Comparison of ENCODE assay signal across 10 mouse cellular contexts in genomic region chr11:80376651-80377050, GRCm38 (mm10). TPM values are rescaled to one million over a fixed set of nuclear protein-coding genes. Genes with fewer than 3 reads are reported as not detected.
DNase-seq lines count a peak whose midpoint lies in the region; ATAC-seq and TF ChIP-seq lines count a peak whose summit lies in the region.
"Had no signal": no experiment of that assay in that cellular context is flagged by ENCODE, and none has a peak within 500 bp of the region (broad histone marks: within the 10 kb centered on the region; RNA-seq: fewer than 3 reads in every experiment).

No protein-coding gene starts in this region.

- no peak for TF ChIP-seq EP300 in CH12.LX (IDR thresholded peaks at IDR 0.05; ENCODE audit: low read length)

- peaks cover 31% of the 10 kb centered on the region for H3K36me3 ChIP-seq in heart, embryonic 13.5 days
- H3K36me3 ChIP-seq in CH12.LX (replicated peaks in 1 of 2; ENCODE audit: control insufficient read depth in 1 of 2, insufficient read depth in 1 of 2, low read length in 1 of 2), result peaks cover 30 to 45% of the 10 kb centered on the region in 2 experiments
- peaks cover 30% of the 10 kb centered on the region for H3K36me3 ChIP-seq in hindbrain, embryonic 13.5 days
- H3K36me3 ChIP-seq in midbrain, embryonic 14.5 days (ENCODE audit: control insufficient read depth, insufficient read depth, low read length), result peaks cover 15% of the 10 kb centered on the region
- peaks cover 16% of the 10 kb centered on the region for H3K36me3 ChIP-seq in kidney, embryonic 14.5 days (ENCODE audit: control insufficient read depth, insufficient read depth, low read length)

- dilution Hi-C loops in CH12.LX (cut with MboI; ENCODE audit: extremely low pct_ligation_motif_present, extremely low pct_unique_long_range_greater_than_20kb, low sequenced_read_pairs), result no loop called here

- TF ChIP-seq CTCF in CH12.LX (conservative IDR thresholded peaks at IDR 0.05 in 1 of 2, IDR thresholded peaks at IDR 0.05 in 1 of 2; ENCODE audit: low read depth in 2 of 2, low read length in 2 of 2), result peak in 1 of 2 experiments; percentile 37; a peak in 2 of 4 replicates

- no peaks in the 10 kb centered on the region for H3K27me3 ChIP-seq in heart, embryonic 13.5 days (replicated peaks)
- H3K27me3 ChIP-seq in CH12.LX (replicated peaks), result no peaks in the 10 kb centered on the region
- no peaks in the 10 kb centered on the region for H3K27me3 ChIP-seq in hindbrain, embryonic 13.5 days
- no peaks in the 10 kb centered on the region for H3K27me3 ChIP-seq in midbrain, embryonic 14.5 days (ENCODE audit: control insufficient read depth, insufficient read depth, low read length)
- no peaks in the 10 kb centered on the region for H3K27me3 ChIP-seq in kidney, embryonic 14.5 days (ENCODE audit: control insufficient read depth, insufficient read depth, low read length)

- WGBS in heart, embryonic 13.5 days, result 60% methylated on average over 4 of the region's 4 CpGs
- 70% methylated on average over 4 of the region's 4 CpGs for WGBS in hindbrain, embryonic 13.5 days
- 70% methylated on average over 4 of the region's 4 CpGs for WGBS in midbrain, embryonic 14.5 days
- 71% methylated on average over 4 of the region's 4 CpGs for WGBS in kidney, embryonic 14.5 days

- TF ChIP-seq RAD21 in CH12.LX (IDR thresholded peaks at IDR 0.05; ENCODE audit: low read depth, low read length), result peak; percentile 2

- no peak for TF ChIP-seq POLR2A in CH12.LX (IDR thresholded peaks at IDR 0.05; ENCODE audit: low read depth, low read length)

- no peaks in the 10 kb centered on the region; the same call in 1 of the 2 replicates for H3K79me2 ChIP-seq in CH12.LX (replicated peaks; ENCODE audit: control insufficient read depth, extremely low read depth, insufficient read depth, poor library complexity, severe bottlenecking)

- no peaks in the 10 kb centered on the region for H3K9me3 ChIP-seq in heart, embryonic 13.5 days
- no peaks in the 10 kb centered on the region for H3K9me3 ChIP-seq in CH12.LX (replicated peaks; ENCODE audit: low read length)
- no peaks in the 10 kb centered on the region for H3K9me3 ChIP-seq in hindbrain, embryonic 13.5 days
- no peaks in the 10 kb centered on the region for H3K9me3 ChIP-seq in midbrain, embryonic 14.5 days (ENCODE audit: control insufficient read depth, low read length)
- H3K9me3 ChIP-seq in kidney, embryonic 14.5 days (ENCODE audit: control insufficient read depth, low read length), result no peaks in the 10 kb centered on the region

- H3K4me1 ChIP-seq in heart, embryonic 13.5 days, result peaks cover 12% of the 10 kb centered on the region
- peaks cover 0 to 13% of the 10 kb centered on the region in 2 experiments; a peak in 3 of 4 replicates for H3K4me1 ChIP-seq in CH12.LX (ENCODE audit: control insufficient read depth in 1 of 2, insufficient read depth in 2 of 2)
- peaks cover 10% of the 10 kb centered on the region for H3K4me1 ChIP-seq in hindbrain, embryonic 13.5 days (replicated peaks)
- H3K4me1 ChIP-seq in midbrain, embryonic 14.5 days (ENCODE audit: control insufficient read depth, insufficient read depth, low read length), result peaks cover 5% of the 10 kb centered on the region; the same call in 1 of the 2 replicates
- peaks cover 6% of the 10 kb centered on the region; the same call in 1 of the 2 replicates for H3K4me1 ChIP-seq in kidney, embryonic 14.5 days (ENCODE audit: control insufficient read depth, insufficient read depth, low read length)

- no peak for DNase-seq in heart, adult 9 months (ENCODE audit: low spot score in 2 of 2)
- DNase-seq in CH12.LX (ENCODE audit: extremely low read depth), result no peak
- DNase-seq in midbrain, embryonic 14.5 days, result peak; percentile 37
- no peak for DNase-seq in adipocyte (ENCODE audit: low spot score)
- no peak for DNase-seq in frontal cortex, postnatal 25 days (ENCODE audit: low spot score in 2 of 2)
- DNase-seq: layer of hippocampus, postnatal 36 days; right cerebral cortex, postnatal 25 days had no signal

- H3K9ac ChIP-seq in heart, embryonic 13.5 days, result no peak overlapping the region
- H3K9ac ChIP-seq in CH12.LX (ENCODE audit: insufficient read depth, low read depth), result peak overlapping the region; percentile 89; the same call in 1 of the 2 replicates
- H3K9ac ChIP-seq in hindbrain, embryonic 13.5 days, result peak overlapping the region; percentile 98; the same call in 1 of the 2 replicates
- H3K9ac ChIP-seq in midbrain, embryonic 14.5 days (replicated peaks; ENCODE audit: low read length), result no peak overlapping the region
- H3K9ac ChIP-seq in kidney, embryonic 14.5 days (ENCODE audit: low read depth, low read length), result no peak overlapping the region

- H3K4me3 ChIP-seq in heart, embryonic 13.5 days, result peak overlapping the region; percentile 92; the same call in 1 of the 2 replicates
- no peak overlapping the region for H3K4me3 ChIP-seq in CH12.LX (replicated peaks in 1 of 3; ENCODE audit: low read depth in 2 of 3, low read length in 2 of 3, poor library complexity in 1 of 3)
- H3K4me3 ChIP-seq in hindbrain, embryonic 13.5 days, result peak overlapping the region; percentile 88; the same call in 1 of the 2 replicates
- H3K4me3 ChIP-seq in midbrain, embryonic 14.5 days (replicated peaks; ENCODE audit: low read depth, low read length), result no peak overlapping the region
- no peak overlapping the region for H3K4me3 ChIP-seq in kidney, embryonic 14.5 days (ENCODE audit: low read length)

- peak overlapping the region; percentile 94; the same call in 1 of the 2 replicates for H3K4me2 ChIP-seq in heart, embryonic 13.5 days
- peak overlapping the region; percentile 90 for H3K4me2 ChIP-seq in CH12.LX (ENCODE audit: insufficient read depth, low read depth, poor library complexity, severe bottlenecking)
- peak overlapping the region; percentile 83 for H3K4me2 ChIP-seq in hindbrain, embryonic 13.5 days
- H3K4me2 ChIP-seq in midbrain, embryonic 14.5 days (ENCODE audit: low read length), result peak overlapping the region; percentile 80; the same call in 1 of the 2 replicates
- no peak overlapping the region for H3K4me2 ChIP-seq in kidney, embryonic 14.5 days (replicated peaks; ENCODE audit: low read depth, low read length)

- no peak for ATAC-seq in heart, embryonic 13.5 days (ENCODE audit: extremely low read depth, insufficient number of reproducible peaks, low FRiP score, low TSS enrichment)
- ATAC-seq in hindbrain, embryonic 13.5 days (ENCODE audit: low FRiP score), result no peak
- ATAC-seq in midbrain, embryonic 14.5 days (ENCODE audit: low FRiP score, low TSS enrichment), result no peak
- ATAC-seq in kidney, embryonic 14.5 days (ENCODE audit: low FRiP score, low TSS enrichment), result no peak

- in situ Hi-C loops in CH12.LX (cut with MboI; ENCODE audit: low pct_ligation_motif_present, low pct_unique_long_range_greater_than_20kb, low sequenced_read_pairs), result no loop called here

- H3K27ac ChIP-seq in heart, embryonic 13.5 days (replicated peaks), result no peak overlapping the region
- no peak overlapping the region for H3K27ac ChIP-seq in CH12.LX (ENCODE audit: insufficient read depth, low read depth)
- no peak overlapping the region for H3K27ac ChIP-seq in hindbrain, embryonic 13.5 days
- no peak overlapping the region for H3K27ac ChIP-seq in midbrain, embryonic 14.5 days (replicated peaks; ENCODE audit: low read depth, low read length)
- no peak overlapping the region for H3K27ac ChIP-seq in kidney, embryonic 14.5 days (ENCODE audit: low read depth, low read length)

TF ChIP-seq in CH12.LX, 34 proteins besides CTCF, POLR2A, EP300 and RAD21:
- peak; percentile 24 for TF ChIP-seq SMC3 (IDR thresholded peaks at IDR 0.05; ENCODE audit: low read depth, low read length)
- no peak for TF ChIP-seq ZC3H11A (IDR thresholded peaks at IDR 0.05; ENCODE audit: low read depth, low read length)
- no peak for TF ChIP-seq BHLHE40 (IDR thresholded peaks at IDR 0.05; ENCODE audit: low read depth, low read length)
- TF ChIP-seq ZMIZ1 (IDR thresholded peaks at IDR 0.05; ENCODE audit: low read depth, low read length), result no peak
- TF ChIP-seq MAX (IDR thresholded peaks at IDR 0.05; ENCODE audit: low read length), result no peak
- TF ChIP-seq USF2 (conservative IDR thresholded peaks at IDR 0.05; ENCODE audit: low read depth, low read length), result no peak

RNA-seq across cellular contexts. Expression of gene 5730455P16Rik, which starts 1.2 kb away (rescaled TPM):
- polyA plus RNA-seq in heart, embryonic 13.5 days (2015; fragmentation: Nextera tagmentation; extraction: Ambion mirVana), result 15.1 and 16.6 TPM in 2 replicates
- total RNA-seq in CH12.LX (2012; rRNA removed) (11.5 and 12.7 TPM in 2 replicates), CH12.LX (2014; rRNA removed) (19.7 and 22.2 TPM in 2 replicates)
- polyA plus RNA-seq in CH12.LX (2012; ENCODE audit: insufficient read length, low read depth), result 15.0 and 19.4 TPM in 2 replicates
- polyA plus RNA-seq in hindbrain, embryonic 13.5 days (2015; fragmentation: Nextera tagmentation; extraction: Ambion mirVana), result 30.8 and 37.3 TPM in 2 replicates
- polyA plus RNA-seq in midbrain, embryonic 14.5 days (2014; fragmentation: Nextera tagmentation; extraction: Ambion mirVana), result 26.3 and 40.1 TPM in 2 replicates
- polyA plus RNA-seq in kidney, embryonic 14.5 days (2014; fragmentation: Nextera tagmentation; extraction: Ambion mirVana), result 16.9 and 22.9 TPM in 2 replicates

RNA-seq across cellular contexts. Expression of gene Zfp207, which starts 6.4 kb away (rescaled TPM):
- polyA plus RNA-seq in heart, embryonic 13.5 days (2015; fragmentation: Nextera tagmentation; extraction: Ambion mirVana), result 135 and 144 TPM in 2 replicates
- 137 and 185 TPM in 2 replicates for total RNA-seq in CH12.LX (2012; rRNA removed)
- total RNA-seq in CH12.LX (2014; rRNA removed), result 296 and 345 TPM in 2 replicates
- polyA plus RNA-seq in CH12.LX (2012; ENCODE audit: insufficient read length, low read depth), result 196 and 231 TPM in 2 replicates
- polyA plus RNA-seq in hindbrain, embryonic 13.5 days (2015; fragmentation: Nextera tagmentation; extraction: Ambion mirVana), result 210 and 214 TPM in 2 replicates
- 222 and 237 TPM in 2 replicates for polyA plus RNA-seq in midbrain, embryonic 14.5 days (2014; fragmentation: Nextera tagmentation; extraction: Ambion mirVana)
- 297 and 300 TPM in 2 replicates for polyA plus RNA-seq in kidney, embryonic 14.5 days (2014; fragmentation: Nextera tagmentation; extraction: Ambion mirVana)

RNA-seq across cellular contexts. Expression of gene Psmd11, which starts 51.8 kb away (rescaled TPM):
- polyA plus RNA-seq in heart, embryonic 13.5 days (2015; fragmentation: Nextera tagmentation; extraction: Ambion mirVana), result 194 and 213 TPM in 2 replicates
- total RNA-seq in CH12.LX (2012; rRNA removed) (141 and 157 TPM in 2 replicates), CH12.LX (2014; rRNA removed) (105 and 116 TPM in 2 replicates)
- 179 and 191 TPM in 2 replicates for polyA plus RNA-seq in CH12.LX (2012; ENCODE audit: insufficient read length, low read depth)
- 293 and 331 TPM in 2 replicates for polyA plus RNA-seq in hindbrain, embryonic 13.5 days (2015; fragmentation: Nextera tagmentation; extraction: Ambion mirVana)
- 266 and 299 TPM in 2 replicates for polyA plus RNA-seq in midbrain, embryonic 14.5 days (2014; fragmentation: Nextera tagmentation; extraction: Ambion mirVana)
- 300 and 337 TPM in 2 replicates for polyA plus RNA-seq in kidney, embryonic 14.5 days (2014; fragmentation: Nextera tagmentation; extraction: Ambion mirVana)

Comparison
In these comparisons a context has a peak if more than half of its experiments do, and no peak if none do; other contexts are left out.
1. H3K4me3 ChIP-seq: peak in heart, embryonic 13.5 days (single experiment) and hindbrain, embryonic 13.5 days (single experiment); none in CH12.LX (0 of 3), midbrain, embryonic 14.5 days (single experiment) and kidney, embryonic 14.5 days (single experiment).
2. H3K9ac ChIP-seq: peak in CH12.LX (single experiment) and hindbrain, embryonic 13.5 days (single experiment); none in heart, embryonic 13.5 days (single experiment), midbrain, embryonic 14.5 days (single experiment) and kidney, embryonic 14.5 days (single experiment).